Mouse (Mus musculus) Patski (cell line): ENCODE measurements around the gene Hnf1a. TPM values are rescaled to one million over a fixed set of nuclear protein-coding genes. Genes with fewer than 3 reads are reported as not detected.
"Not testable (repeated sequence)": the region's sequence is repeated elsewhere in the genome, so short reads cannot be mapped to it uniquely, and the experiment has no call there.

Experiments
- ATAC-seq: fragments of 100-300 bp; one replicate; pipeline ENCODE4 v1.8.0; 2021
- CTCF ChIA-PET: fragments of 350-600 bp; sonication (Branson Sonifier 250); formaldehyde crosslinking; loops from one replicate; lab custom pipeline; 2022; ENCODE audit warnings: inconsistent platforms; lab: Charles Lee
- POLR2A ChIA-PET: fragments of 350-600 bp; sonication (Branson Sonifier 250); formaldehyde crosslinking; loops from one replicate; lab custom pipeline; 2022; ENCODE audit warnings: antibody characterized with exemption, inconsistent platforms; lab: Charles Lee
- DNase-seq: peaks from one replicate; pipeline ENCODE4 v3.0.0-alpha.2; 2011; ENCODE audit warnings: low read depth, low spot score
- H3K27me3 ChIP-seq: fragments of 371-371 bp; one replicate; pipeline ENCODE4 v1.5.1; 2021
- CTCF ChIP-seq: fragments of 100-300 bp; IDR thresholded peaks from one replicate; pipeline ENCODE4 v1.5.1; 2021
- in situ Hi-C: fragments of 300-500 bp; cut with MboI; formaldehyde crosslinking; loops from 3 replicates; pipeline ENCODE4 v1.11.1; 2018; ENCODE audit warnings: low pct_unique_long_range_greater_than_20kb, mixed read lengths
- polyA plus RNA-seq: library from polyadenylated mRNA; unstranded; gene quantifications from one replicate; pipeline ENCODE4 v1.2.3, GENCODE M21; 2021

Gene Hnf1a
- polyA plus RNA-seq, 1 experiment from 2014 or later, result 0.05 TPM

DNA sequence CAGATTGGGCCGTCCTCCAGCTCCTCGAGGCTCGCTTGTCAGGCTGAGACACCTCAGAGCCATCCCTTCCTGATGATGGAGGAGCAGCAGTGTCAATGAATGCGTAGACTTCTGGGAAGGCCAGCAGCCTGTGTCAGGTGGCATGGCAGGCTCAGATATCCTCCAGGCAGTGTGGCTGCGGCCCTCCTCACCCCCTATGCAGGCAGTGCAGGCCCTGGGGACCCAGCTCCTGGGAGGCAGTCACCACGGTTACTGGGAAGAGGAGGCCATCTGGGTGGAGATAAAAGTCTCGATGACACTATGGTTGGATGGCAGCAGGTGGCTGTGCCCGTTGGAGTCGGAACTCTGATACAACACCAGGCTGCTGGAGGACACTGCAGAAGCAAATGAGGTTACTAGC, 21.1 kb downstream of the Hnf1a start:
- in situ Hi-C loops, result no loop called here
- ChIA-PET CTCF (interaction anchor here (1.1 to 2.9 kb wide), 2 partner anchors 18 to 29 kb away, joined by 3 to 8 read pairs; no protein-coding TSS in a partner anchor), POLR2A (no interaction called here)
- H3K27me3 ChIP-seq, result no peaks in the 10 kb centered on the region
- ATAC-seq (no peak), DNase-seq (no peak)
- TF ChIP-seq CTCF, result no peak

DNA sequence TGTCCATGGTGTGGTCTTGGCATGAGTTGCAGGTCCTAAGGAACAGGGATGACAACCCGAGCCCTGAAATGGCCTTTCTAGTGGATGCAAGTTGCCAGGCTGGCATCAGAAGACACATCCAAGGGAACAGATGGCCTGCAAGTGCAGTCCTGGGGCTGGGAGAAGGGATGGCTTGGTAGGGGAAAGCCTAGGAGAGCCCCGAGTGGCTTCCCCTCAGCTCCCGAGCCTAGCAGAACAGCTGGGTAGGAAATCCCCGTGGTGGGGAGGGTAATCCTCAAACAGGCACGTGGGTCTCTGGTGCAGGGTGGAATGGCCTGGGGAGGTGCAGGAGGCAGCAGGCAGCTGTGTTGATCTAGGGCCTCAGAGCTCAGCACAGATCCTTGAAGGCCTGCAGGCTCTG, 21.6 kb downstream of the Hnf1a start:
- in situ Hi-C loops, result no loop called here
- ChIA-PET CTCF (interaction anchor here (1.1 to 2.9 kb wide), 2 partner anchors 19 to 30 kb away, joined by 3 to 8 read pairs; no protein-coding TSS in a partner anchor), POLR2A (no interaction called here)
- DNase-seq (no peak), ATAC-seq (no peak)
- H3K27me3 ChIP-seq, result no peaks in the 10 kb centered on the region
- no peak for TF ChIP-seq CTCF

DNA sequence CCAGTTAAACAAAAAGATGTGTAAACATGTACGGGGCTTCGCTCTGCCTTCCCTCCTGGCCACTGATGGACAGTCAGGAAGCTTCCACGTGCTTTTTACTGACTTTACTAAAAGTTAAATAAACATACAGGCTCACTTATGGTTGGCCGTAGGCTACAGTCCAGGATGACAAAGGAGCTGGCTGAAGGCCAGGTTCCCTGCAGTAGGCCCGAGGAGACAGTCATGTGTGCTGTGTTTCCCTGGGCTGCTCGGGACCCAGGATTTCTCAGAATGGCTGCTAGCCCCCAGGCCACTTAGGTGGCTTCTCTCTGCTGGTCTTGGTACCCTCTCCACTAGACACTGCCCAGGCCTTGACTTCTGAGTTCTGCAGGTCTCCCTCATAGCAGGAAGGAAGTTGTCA, 22.0 kb downstream of the Hnf1a start:
- no peak for TF ChIP-seq CTCF
- DNase-seq, result peak; percentile 86
- ATAC-seq, result peak; percentile 36
- ChIA-PET CTCF (interaction anchor here (1.1 to 2.9 kb wide), 2 partner anchors 19 to 30 kb away, joined by 3 to 8 read pairs; no protein-coding TSS in a partner anchor), POLR2A (interaction anchor here (0.9 kb wide), 1 partner anchor 29 kb away, joined by 3 read pairs; no protein-coding TSS in a partner anchor)
- in situ Hi-C loops, result no loop called here
- H3K27me3 ChIP-seq, result no peaks in the 10 kb centered on the region

DNA sequence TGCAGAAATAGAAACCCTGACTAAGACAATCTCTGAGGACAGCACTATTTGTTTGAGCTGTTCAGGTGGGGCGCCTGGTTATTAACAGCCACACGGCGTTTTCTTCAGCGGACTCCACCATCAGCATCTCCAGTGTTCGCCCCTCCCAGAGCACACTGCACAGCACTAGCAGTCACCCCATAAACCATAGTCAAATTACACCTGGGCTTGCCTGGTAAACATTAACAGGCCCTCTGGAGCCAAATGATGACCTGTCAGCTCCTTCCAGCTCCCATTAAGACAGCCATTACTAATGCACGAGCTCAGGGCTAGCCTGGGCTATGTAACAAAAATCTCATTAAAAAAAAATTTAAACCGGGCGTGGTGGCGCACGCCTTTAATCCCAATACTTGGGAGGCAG, 25.8 kb downstream of the Hnf1a start:
- ATAC-seq, result no peak
- POLR2A ChIA-PET, result no interaction called here

DNA sequence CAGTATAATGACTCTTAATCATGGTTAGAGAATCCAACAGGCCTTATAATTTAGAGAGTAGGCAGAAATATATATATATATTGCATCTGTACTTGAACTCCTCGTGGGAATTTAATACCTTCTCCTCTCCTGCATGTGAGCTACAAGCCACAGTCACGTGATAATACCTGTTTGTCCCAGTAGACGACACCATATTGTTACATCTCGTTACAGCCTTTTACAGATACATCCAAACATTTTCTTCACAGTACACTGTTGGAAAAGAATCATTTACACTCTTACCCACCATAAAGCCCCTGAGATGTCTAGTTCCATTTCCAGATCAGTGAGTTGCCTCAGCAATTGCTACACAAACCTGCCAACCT, 28.1 kb downstream of the Hnf1a start:
- no peak for TF ChIP-seq CTCF
- ChIA-PET CTCF (interaction anchor here (1.1 to 2.3 kb wide), 3 partner anchors 15 to 36 kb away, joined by 3 to 7 read pairs (median 3); no protein-coding TSS in a partner anchor), POLR2A (interaction anchor here (0.6 kb wide), 1 partner anchor 16 kb away, joined by 3 read pairs; no protein-coding TSS in a partner anchor)
- no peaks in the 10 kb centered on the region for H3K27me3 ChIP-seq
- ATAC-seq (no peak), DNase-seq (no peak)
- in situ Hi-C loops, result no loop called here

More for the DNA sequence above, 25.8 kb downstream of the Hnf1a start:
- no peaks in the 10 kb centered on the region for H3K27me3 ChIP-seq
- CTCF ChIA-PET, result no interaction called here
- in situ Hi-C loops, result no loop called here
- no peak for TF ChIP-seq CTCF
- no peak for DNase-seq

DNA sequence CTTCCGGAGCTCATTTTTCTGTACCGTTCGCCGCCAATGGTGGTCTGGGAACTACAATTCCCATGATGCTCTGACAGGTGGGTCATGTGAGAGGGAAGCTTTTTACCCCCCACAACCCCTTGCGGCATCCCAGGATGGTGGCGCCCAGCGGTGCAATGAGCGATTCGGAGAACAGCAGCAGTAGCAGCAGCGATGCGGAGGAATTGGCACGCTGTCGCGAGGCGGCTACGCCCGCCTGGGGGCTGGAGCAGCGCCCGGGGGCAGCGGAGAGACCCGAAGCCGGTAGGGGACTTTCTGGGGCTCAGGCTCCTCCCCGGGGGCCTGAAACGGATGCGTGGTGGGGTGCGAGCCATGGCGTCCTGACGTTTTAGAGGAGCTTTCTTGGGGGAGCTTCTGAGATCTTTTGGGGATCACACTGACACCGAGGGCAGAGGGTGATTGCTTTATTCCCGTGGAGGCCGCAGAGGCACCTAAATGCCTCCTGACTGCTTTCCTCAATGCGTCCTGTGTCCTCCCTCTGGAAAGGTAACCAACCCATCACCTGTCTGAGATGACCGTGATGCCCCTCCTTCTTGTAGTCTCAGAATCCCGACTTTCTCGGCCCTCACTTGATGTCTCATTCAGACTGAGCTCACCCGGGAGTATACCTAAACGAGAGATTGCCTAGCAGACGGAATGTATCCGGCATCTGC, 28.7 kb downstream of the Hnf1a start, which contains the start of gene 2210016L21Rik:
2210016L21Rik (plus strand) TSS at position 85 of the 692 bp plus-strand sequence.
- no peaks in the 10 kb centered on the region for H3K27me3 ChIP-seq
- TF ChIP-seq CTCF, result no peak
- no peak for DNase-seq
- in situ Hi-C loops, result no loop called here
- POLR2A ChIA-PET, result interaction anchor here (0.6 kb wide), 1 partner anchor 17 kb away, joined by 3 read pairs; no protein-coding TSS in a partner anchor
- CTCF ChIA-PET, result interaction anchor here (1.1 to 2.3 kb wide), 3 partner anchors 15 to 37 kb away, joined by 3 to 7 read pairs (median 3); no protein-coding TSS in a partner anchor
- ATAC-seq, result peak; percentile 74

DNA sequence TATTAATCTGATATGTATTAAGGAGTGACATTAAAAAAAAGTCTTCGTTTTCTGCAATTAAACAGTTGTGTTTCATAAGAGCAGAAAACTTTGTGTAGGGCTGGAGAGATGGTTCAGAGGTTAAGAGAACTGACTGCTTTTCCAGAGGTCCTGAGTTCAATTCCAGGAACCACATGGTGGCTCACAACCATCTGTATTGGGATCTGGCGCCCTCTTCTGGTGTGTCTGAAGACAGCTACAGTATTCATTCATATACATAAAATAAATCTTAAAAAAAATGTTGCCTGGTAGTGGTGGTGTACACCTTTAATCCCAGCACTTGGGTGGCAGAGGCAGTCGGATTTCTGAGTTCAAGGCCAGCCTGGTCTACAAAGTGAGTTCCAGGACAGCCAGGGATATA, 29.8 kb downstream of the Hnf1a start:
- DNase-seq, ATAC-seq, H3K27me3 ChIP-seq, in situ Hi-C loops, POLR2A ChIA-PET: not testable (repeated sequence)
- CTCF ChIA-PET, result interaction anchor here (2.3 kb wide), 1 partner anchor 14 kb away, joined by 7 read pairs; no protein-coding TSS in a partner anchor

DNA sequence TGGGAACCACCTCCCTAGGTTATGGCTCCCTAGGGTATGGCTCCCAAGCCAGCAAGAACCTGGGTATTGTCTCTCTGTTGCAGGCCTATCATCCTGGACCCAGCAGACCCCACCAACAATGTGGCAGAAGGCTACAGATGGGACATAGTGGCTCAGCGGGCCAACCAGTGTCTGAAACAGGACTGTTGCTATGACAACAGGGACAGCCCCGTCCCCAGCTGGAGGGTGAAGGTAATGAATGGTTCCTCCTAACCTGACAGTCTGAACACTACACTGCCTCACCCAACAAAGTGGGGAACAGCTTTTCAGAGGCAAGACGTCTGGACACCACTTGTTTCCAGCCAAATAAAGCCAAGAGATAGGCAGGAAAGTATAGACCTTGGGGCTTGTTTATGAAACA, 35.1 kb downstream of the Hnf1a start:
- H3K27me3 ChIP-seq, result no peaks in the 10 kb centered on the region
- DNase-seq (no peak), ATAC-seq (no peak)
- ChIA-PET POLR2A (no interaction called here), CTCF (no interaction called here)
- in situ Hi-C loops, result no loop called here
- no peak for TF ChIP-seq CTCF

DNA sequence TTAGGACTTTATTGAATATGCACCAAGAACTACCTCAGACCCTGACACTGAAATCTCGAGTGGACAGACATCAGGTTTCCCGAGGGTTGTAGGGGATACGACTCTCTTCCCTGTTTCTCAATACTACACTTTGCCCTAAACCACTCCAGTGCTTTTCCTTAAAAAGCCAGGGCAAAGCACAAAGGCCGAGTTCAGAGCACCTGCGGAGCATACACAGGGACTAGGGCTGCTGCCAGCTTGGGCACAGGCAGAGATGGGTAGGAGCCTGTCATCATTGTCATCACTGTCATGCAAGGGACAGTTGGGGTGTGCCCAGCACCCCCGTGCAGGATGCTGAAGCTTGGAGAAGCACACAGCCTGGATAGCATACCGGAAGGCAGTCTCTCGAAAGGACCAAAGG, 37.7 kb downstream of the Hnf1a start:
- ATAC-seq, result no peak
- no peaks in the 10 kb centered on the region for H3K27me3 ChIP-seq
- TF ChIP-seq CTCF, result no peak
- ChIA-PET CTCF (no interaction called here), POLR2A (no interaction called here)
- in situ Hi-C loops, result no loop called here
- no peak for DNase-seq

DNA sequence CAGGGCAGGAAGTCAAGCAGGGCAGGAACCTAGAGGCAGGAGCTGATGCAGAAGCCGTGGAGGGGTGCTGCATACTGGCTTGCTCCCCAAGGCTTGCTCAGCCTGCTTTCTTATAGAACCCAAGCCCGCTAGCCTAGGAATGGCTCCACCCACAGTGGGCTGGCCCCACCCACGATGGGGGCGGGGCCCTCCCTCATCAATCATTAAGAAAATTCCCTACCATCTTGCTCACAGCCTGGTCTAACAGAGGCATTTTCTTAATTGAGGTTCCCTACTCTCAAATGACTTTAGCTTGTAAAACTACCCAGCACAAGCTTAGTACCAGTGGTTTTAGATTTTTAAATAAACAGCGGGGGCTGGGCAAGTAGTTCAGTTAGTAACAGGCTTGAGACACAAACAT, 39.3 kb downstream of the Hnf1a start:
- ATAC-seq (no peak), DNase-seq (no peak)
- CTCF ChIA-PET, result interaction anchor here (1.1 kb wide), 1 partner anchor 14 kb away, joined by 3 read pairs; no protein-coding TSS in a partner anchor
- in situ Hi-C loops, result no loop called here
- no peak for TF ChIP-seq CTCF
- POLR2A ChIA-PET, result no interaction called here
- no peaks in the 10 kb centered on the region for H3K27me3 ChIP-seq

DNA sequence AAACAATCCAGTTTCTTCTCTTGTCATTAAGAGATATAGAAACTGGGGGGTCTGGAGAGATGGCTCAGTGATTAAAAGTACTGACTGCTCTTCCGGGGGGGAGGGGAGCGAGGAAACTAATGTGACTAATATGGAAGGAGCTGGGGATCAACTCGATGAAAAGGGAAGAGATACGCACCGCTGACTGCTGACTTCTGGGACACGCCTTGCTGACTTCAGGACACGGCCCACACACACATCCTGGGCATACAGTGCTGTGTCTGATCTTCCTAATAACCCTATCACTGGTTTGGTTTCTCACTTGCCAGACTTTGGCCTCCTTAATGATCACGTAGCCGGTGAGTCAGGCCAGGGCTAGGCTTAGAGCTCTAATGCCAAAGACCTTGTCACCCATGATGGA, 44.1 kb downstream of the Hnf1a start:
- H3K27me3 ChIP-seq, result no peaks in the 10 kb centered on the region
- in situ Hi-C loops, result no loop called here
- POLR2A ChIA-PET, result no interaction called here
- CTCF ChIA-PET, result interaction anchor here (2.5 kb wide), 1 partner anchor 15 kb away, joined by 7 read pairs; the partner anchor contains the start of gene 2210016L21Rik
- no peak for TF ChIP-seq CTCF
- DNase-seq (no peak), ATAC-seq (peak; percentile 63)
